Comparison of ENCODE assay signal across 26 mouse cellular contexts in the genomic region with DNA sequence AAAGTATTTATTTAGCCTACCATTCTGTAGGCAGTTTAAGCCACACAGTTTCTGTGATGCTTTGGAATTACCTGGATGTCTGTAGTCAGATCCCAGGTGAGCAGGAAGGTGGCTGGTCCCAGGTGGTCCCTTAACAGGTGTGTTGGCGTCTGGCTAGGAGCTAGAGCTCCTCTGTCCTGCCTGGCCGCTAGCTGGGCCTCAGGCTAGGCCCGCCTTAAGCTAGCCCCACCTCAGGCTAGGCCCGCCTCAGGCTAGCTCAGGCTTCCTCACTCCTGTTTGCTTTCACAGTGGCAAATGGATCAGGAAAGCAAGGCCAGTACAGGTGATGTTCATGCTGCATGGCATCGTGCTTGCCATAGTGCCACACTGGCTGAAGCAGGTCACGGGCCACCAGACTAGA.
"Had no signal": no experiment of that assay in that cellular context is flagged by ENCODE, and none has a peak within 500 bp of the region (broad histone marks: within the 10 kb centered on the region; RNA-seq: fewer than 3 reads in every experiment).

No protein-coding gene starts in this region.

- H3K4me3 ChIP-seq: gastrocnemius, adult 2 months; heart, adult 2 months; heart, embryonic 10.5 days; heart, embryonic 13.5 days; heart, embryonic 15.5 days; hindbrain, embryonic 10.5 days; intestine, embryonic 15.5 days; layer of hippocampus, adult 2 months; left cerebral cortex, adult 2 months; limb, embryonic 12.5 days; liver, embryonic 13.5 days had no signal

- H3K27me3 ChIP-seq: heart, embryonic 13.5 days; heart, embryonic 15.5 days; intestine, embryonic 15.5 days; limb, embryonic 12.5 days; liver, embryonic 13.5 days had no signal

- H3K9me3 ChIP-seq: heart, embryonic 10.5 days; heart, embryonic 13.5 days; heart, embryonic 15.5 days; hindbrain, embryonic 10.5 days; intestine, embryonic 15.5 days; limb, embryonic 12.5 days; liver, embryonic 13.5 days had no signal

- DNase-seq: gastrocnemius, adult 2 months; gastrocnemius, postnatal 10 days; gastrocnemius, postnatal 25 days; heart, adult 2 months; heart, postnatal 4 days; kidney, adult 18-20 months; kidney, adult 8-10 months; kidney, postnatal 10 days; kidney, postnatal 25 days; kidney, postnatal 4 days; liver; liver, embryonic 13.5 days had no signal

- H3K4me1 ChIP-seq: heart, embryonic 13.5 days; heart, embryonic 15.5 days; intestine, embryonic 15.5 days; limb, embryonic 12.5 days; liver, embryonic 13.5 days had no signal

- H3K36me3 ChIP-seq: heart, embryonic 10.5 days; heart, embryonic 15.5 days; liver, embryonic 13.5 days had no signal

- H3K9ac ChIP-seq: heart, embryonic 13.5 days; heart, embryonic 15.5 days; hindbrain, embryonic 14.5 days; intestine, embryonic 15.5 days; limb, embryonic 12.5 days; liver, embryonic 13.5 days had no signal

- H3K27ac ChIP-seq: gastrocnemius, adult 2 months; heart, adult 2 months; heart, embryonic 10.5 days; heart, embryonic 13.5 days; heart, embryonic 15.5 days; hindbrain, embryonic 10.5 days; hindbrain, embryonic 14.5 days; intestine, embryonic 15.5 days; layer of hippocampus, adult 2 months; left cerebral cortex, adult 2 months; limb, embryonic 12.5 days; liver, embryonic 13.5 days had no signal

- ATAC-seq: forebrain, embryonic 16.5 days; hindbrain, embryonic 16.5 days; inflammation-experienced regulatory T-cells, adult 6 months; intestine, embryonic 15.5 days; intestine, postnatal 0 days had no signal

- H3K4me2 ChIP-seq: heart, embryonic 13.5 days; heart, embryonic 15.5 days; hindbrain, embryonic 14.5 days; intestine, embryonic 15.5 days; limb, embryonic 12.5 days; liver, embryonic 11.5 days; liver, embryonic 13.5 days had no signal
